ENCODE assay signal across 11 mouse cellular contexts in the genomic region with DNA sequence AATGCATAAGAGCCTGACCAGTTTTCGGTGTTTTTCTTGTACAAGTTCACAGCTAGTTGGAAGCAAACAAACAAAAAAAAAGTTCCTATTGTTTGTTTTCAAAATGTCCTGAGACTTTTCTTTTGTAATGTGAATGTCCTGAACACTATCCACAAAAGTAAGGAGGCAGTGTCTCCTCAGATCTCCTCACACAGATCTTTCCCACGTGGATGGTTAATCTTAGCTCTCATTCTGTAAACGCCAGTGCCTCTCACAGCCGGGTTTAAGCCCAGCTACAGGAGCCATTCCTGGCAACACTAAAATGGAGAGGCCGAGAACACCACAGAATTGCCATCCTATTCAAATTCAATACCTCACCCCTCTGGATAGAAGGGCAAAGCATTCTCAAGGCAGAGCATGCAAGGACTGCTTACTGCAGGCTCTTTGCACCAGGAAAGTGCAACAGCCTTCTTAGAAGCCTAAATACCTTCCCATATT.
DNase-seq lines count a peak whose midpoint lies in the region; ATAC-seq and TF ChIP-seq lines count a peak whose summit lies in the region.
"Had no signal": no experiment of that assay in that cellular context is flagged by ENCODE, and none has a peak within 500 bp of the region (broad histone marks: within the 10 kb centered on the region; RNA-seq: fewer than 3 reads in every experiment).

No protein-coding gene starts in this region.

- DNase-seq in layer of hippocampus, adult 2 months (ENCODE audit: low spot score in 2 of 2) = no peak
- DNase-seq in layer of hippocampus, adult 9-10 months (ENCODE audit: low spot score) = no peak
- peak; percentile 69 for DNase-seq in forebrain, embryonic 14.5 days (ENCODE audit: low spot score)
- no peak for DNase-seq in kidney, postnatal 36 days
- DNase-seq in kidney, postnatal 4 days = no peak
- DNase-seq in cerebellum, postnatal 10 days = no peak
- DNase-seq: thymus, postnatal 14 days had no signal

- no peaks in the 10 kb centered on the region for H3K27me3 ChIP-seq in forebrain, embryonic 14.5 days (replicated peaks; ENCODE audit: control insufficient read depth, insufficient read depth, low read length)
- H3K27me3 ChIP-seq in limb, embryonic 12.5 days = no peaks in the 10 kb centered on the region
- no peaks in the 10 kb centered on the region for H3K27me3 ChIP-seq in neural tube, embryonic 15.5 days (replicated peaks)
- H3K27me3 ChIP-seq: liver, embryonic 15.5 days had no signal

- H3K4me2 ChIP-seq in forebrain, embryonic 14.5 days (ENCODE audit: low read length) = peak overlapping the region; percentile 10
- 0 out of 2 replicates have a peak overlapping the region, but pooled peaks have one; percentile 0 for H3K4me2 ChIP-seq in limb, embryonic 12.5 days
- H3K4me2 ChIP-seq in neural tube, embryonic 15.5 days = no peak overlapping the region
- H3K4me2 ChIP-seq: liver, embryonic 15.5 days had no signal

- H3K9ac ChIP-seq in forebrain, embryonic 14.5 days (ENCODE audit: low read length) = no peak overlapping the region
- H3K9ac ChIP-seq in limb, embryonic 12.5 days (replicated peaks) = no peak overlapping the region
- no peak overlapping the region for H3K9ac ChIP-seq in neural tube, embryonic 15.5 days (replicated peaks)
- H3K9ac ChIP-seq: liver, embryonic 15.5 days had no signal

- WGBS in forebrain, embryonic 14.5 days = 4% methylated on average over 5 of the region's 5 CpGs
- 11% methylated on average over 5 of the region's 5 CpGs for WGBS in limb, embryonic 12.5 days
- WGBS in neural tube, embryonic 15.5 days = 10% methylated on average over 5 of the region's 5 CpGs

- no peak overlapping the region for H3K4me3 ChIP-seq in layer of hippocampus, adult 2 months
- no peak overlapping the region for H3K4me3 ChIP-seq in forebrain, embryonic 14.5 days (ENCODE audit: low read depth, low read length)
- H3K4me3 ChIP-seq in limb, embryonic 12.5 days (replicated peaks) = no peak overlapping the region
- H3K4me3 ChIP-seq in neural tube, embryonic 15.5 days (replicated peaks) = no peak overlapping the region
- H3K4me3 ChIP-seq: liver, embryonic 15.5 days had no signal

- H3K27ac ChIP-seq in layer of hippocampus, adult 2 months = peak overlapping the region; percentile 67
- H3K27ac ChIP-seq in forebrain, embryonic 14.5 days (ENCODE audit: low read depth, low read length) = peak overlapping the region; percentile 74
- H3K27ac ChIP-seq in limb, embryonic 12.5 days = peak overlapping the region; percentile 87
- peak overlapping the region; percentile 33; the same call in 1 of the 2 replicates for H3K27ac ChIP-seq in neural tube, embryonic 15.5 days (replicated peaks)
- H3K27ac ChIP-seq: liver, embryonic 15.5 days had no signal

- no peaks in the 10 kb centered on the region for H3K9me3 ChIP-seq in forebrain, embryonic 14.5 days (replicated peaks; ENCODE audit: control insufficient read depth, low read length)
- no peaks in the 10 kb centered on the region for H3K9me3 ChIP-seq in limb, embryonic 12.5 days
- no peaks in the 10 kb centered on the region for H3K9me3 ChIP-seq in neural tube, embryonic 15.5 days (replicated peaks)
- H3K9me3 ChIP-seq: liver, embryonic 15.5 days had no signal

- H3K36me3 ChIP-seq in forebrain, embryonic 14.5 days (ENCODE audit: control insufficient read depth, insufficient read depth, low read length) = no peaks in the 10 kb centered on the region
- no peaks in the 10 kb centered on the region for H3K36me3 ChIP-seq in limb, embryonic 12.5 days
- no peaks in the 10 kb centered on the region for H3K36me3 ChIP-seq in neural tube, embryonic 15.5 days
- H3K36me3 ChIP-seq: liver, embryonic 15.5 days had no signal

- no peak for TF ChIP-seq CTCF in layer of hippocampus, adult 2 months (conservative IDR thresholded peaks at IDR 0.05)

- ATAC-seq in forebrain, embryonic 14.5 days = peak; percentile 80
- no peak for ATAC-seq in limb, embryonic 12.5 days (ENCODE audit: insufficient number of reproducible peaks, insufficient read depth, low FRiP score, low TSS enrichment, low read depth)
- no peak for ATAC-seq in neural tube, embryonic 15.5 days (ENCODE audit: low FRiP score)
- ATAC-seq: inflammation-experienced regulatory T-cells, adult 6 months had no signal

- peaks cover 31% of the 10 kb centered on the region for H3K4me1 ChIP-seq in forebrain, embryonic 14.5 days (ENCODE audit: control insufficient read depth, insufficient read depth, low read length)
- H3K4me1 ChIP-seq in limb, embryonic 12.5 days (replicated peaks) = peaks cover 27% of the 10 kb centered on the region
- H3K4me1 ChIP-seq in neural tube, embryonic 15.5 days = peaks cover 11% of the 10 kb centered on the region
- H3K4me1 ChIP-seq: liver, embryonic 15.5 days had no signal

Comparison
In these comparisons a context has a peak if more than half of its experiments do, and no peak if none do; other contexts are left out.
1. H3K27ac ChIP-seq: peak in every context shown above with its lines; median percentile 87 in limb, embryonic 12.5 days; 74 in forebrain, embryonic 14.5 days; 67 in layer of hippocampus, adult 2 months; 33 in neural tube, embryonic 15.5 days.